Mouse (Mus musculus): ENCODE results near the gene Nr5a1. TPM values are rescaled to one million over a fixed set of nuclear protein-coding genes. Genes with fewer than 3 reads are reported as not detected.
A peak's percentile ranks its signal among the peaks of the same experiment; 100 is the strongest.

Gene Nr5a1
- polyA plus RNA-seq, 1 experiment, result not detected

DNA sequence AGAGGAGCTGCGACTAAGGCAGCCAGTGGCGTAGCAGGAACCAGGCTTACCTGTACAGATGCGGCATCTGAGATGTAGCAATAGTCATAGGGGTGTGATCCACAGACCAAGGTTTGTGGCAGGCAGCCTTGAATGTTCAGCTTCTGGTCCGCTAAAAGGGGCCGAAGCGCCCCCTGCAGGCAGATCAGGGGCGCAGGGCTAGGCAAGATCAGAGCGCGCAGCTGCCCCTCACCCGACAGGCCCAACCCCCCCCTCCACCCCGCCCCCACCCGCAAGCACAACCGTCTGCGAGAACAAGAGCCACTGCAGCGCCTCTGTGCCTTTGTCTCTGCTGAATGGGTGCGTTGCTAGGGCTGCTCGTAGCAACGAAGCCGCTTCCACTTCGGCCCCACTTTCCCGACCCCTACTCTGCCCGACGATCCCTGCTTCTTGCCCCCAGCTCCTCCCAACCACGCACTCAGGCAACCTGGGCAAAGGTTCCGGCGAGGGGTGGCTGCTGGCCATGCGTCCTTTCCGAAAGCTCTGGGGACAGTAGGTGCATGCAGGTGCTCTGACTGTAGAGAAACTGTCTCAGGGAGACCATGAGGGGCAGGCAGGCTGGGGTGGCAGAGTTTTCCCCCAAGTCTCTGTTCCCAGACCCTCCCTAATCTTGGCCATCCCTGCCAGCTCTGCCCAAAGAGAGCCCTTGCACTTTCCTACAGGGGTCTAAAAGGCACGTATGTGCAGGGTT lies 25.4 kb downstream of the Nr5a1 start:
- Histone ChIP-seq H3K27ac (ENCODE audit: insufficient read depth, low read depth, low read length) (no peak overlapping the region), H3K4me1 (ENCODE audit: control insufficient read depth, insufficient read depth, low read length) (no peaks in the 10 kb centered on the region), H3K4me3 (ENCODE audit: insufficient read depth, low read length) (no peak overlapping the region)
- TF ChIP-seq POLR2A (IDR thresholded peaks at IDR 0.05; ENCODE audit: borderline replicate concordance, low read depth, low read length), result no peak
- TF ChIP-seq CTCF (IDR thresholded peaks at IDR 0.05; ENCODE audit: low read depth, low read length), result no peak

DNA sequence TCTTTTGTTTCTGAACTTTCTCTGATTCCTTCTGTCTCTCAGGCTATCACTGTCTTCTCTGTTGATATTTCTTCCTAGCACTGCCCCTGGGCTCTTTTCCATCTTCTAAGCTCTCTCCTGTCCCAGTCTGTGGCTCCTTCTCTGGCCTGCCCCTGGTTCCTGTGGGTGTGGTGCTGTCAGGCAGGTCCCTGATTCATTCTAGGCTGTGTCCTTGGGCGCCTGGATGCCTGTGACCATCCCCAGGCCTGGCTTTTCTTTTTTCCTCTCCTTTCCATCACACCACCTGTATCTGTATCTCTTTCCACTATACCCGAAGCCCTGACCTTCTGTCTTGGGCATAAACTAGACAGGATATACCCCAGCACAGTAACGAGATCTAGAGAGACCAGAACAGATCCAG lies 28.6 kb downstream of the Nr5a1 start:
- Histone ChIP-seq H3K4me3 (ENCODE audit: insufficient read depth, low read length) (no peak overlapping the region), H3K27ac (ENCODE audit: insufficient read depth, low read depth, low read length) (no peak overlapping the region)
- TF ChIP-seq CTCF (IDR thresholded peaks at IDR 0.05; ENCODE audit: low read depth, low read length), result no peak
- TF ChIP-seq POLR2A (IDR thresholded peaks at IDR 0.05; ENCODE audit: borderline replicate concordance, low read depth, low read length), result no peak

DNA sequence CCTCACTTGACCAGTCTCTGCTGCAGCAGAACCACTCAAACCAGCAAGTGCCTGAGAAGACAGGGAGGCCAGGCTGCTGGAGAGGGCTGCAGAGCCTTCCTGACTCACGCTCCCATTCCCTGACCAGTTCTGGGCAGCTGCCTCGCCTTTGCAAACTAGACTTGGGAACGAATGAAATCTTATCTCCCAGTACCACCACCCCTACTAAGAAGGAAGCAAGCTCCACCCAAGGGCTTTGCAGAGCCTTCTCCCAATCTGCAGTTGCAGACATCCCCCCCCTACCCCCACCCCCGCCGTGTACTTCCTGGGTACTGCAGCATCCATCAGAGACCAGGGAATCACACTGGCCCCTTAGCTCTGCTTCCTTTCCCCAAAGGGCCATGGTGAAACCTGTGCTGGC lies 31.3 kb downstream of the Nr5a1 start:
- TF ChIP-seq CTCF (IDR thresholded peaks at IDR 0.05; ENCODE audit: low read depth, low read length), result no peak
- TF ChIP-seq POLR2A (IDR thresholded peaks at IDR 0.05; ENCODE audit: borderline replicate concordance, low read depth, low read length), result no peak
- Histone ChIP-seq H3K4me1 (ENCODE audit: control insufficient read depth, insufficient read depth, low read length) (no peaks in the 10 kb centered on the region), H3K4me3 (ENCODE audit: insufficient read depth, low read length) (no peak overlapping the region), H3K27ac (ENCODE audit: insufficient read depth, low read depth, low read length) (no peak overlapping the region)

More for the DNA sequence above, 28.6 kb downstream of the Nr5a1 start:
- no peaks in the 10 kb centered on the region for H3K4me1 ChIP-seq (ENCODE audit: control insufficient read depth, insufficient read depth, low read length)

DNA sequence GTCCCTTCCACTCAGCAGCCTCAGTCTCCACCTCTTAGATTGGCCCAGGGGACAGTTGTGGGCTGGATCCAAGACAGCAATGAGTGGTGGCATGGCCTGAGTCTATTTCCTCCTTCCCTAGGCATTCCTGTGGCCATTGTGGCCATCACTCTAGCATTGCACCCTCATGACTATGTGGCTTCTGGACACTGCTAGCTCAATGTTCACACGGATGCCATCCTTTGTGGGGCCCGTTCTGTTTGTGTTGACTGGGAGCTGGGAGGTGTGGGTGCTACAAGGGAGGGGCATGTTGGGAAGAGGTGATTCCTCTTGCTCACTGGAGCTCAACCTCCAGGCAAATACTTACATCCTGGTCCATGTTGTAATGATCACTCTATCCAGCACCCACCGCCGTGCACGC lies 32.1 kb downstream of the Nr5a1 start:
- no peak overlapping the region for H3K27ac ChIP-seq (ENCODE audit: insufficient read depth, low read depth, low read length)
- TF ChIP-seq CTCF (IDR thresholded peaks at IDR 0.05; ENCODE audit: low read depth, low read length), result no peak
- H3K4me3 ChIP-seq (ENCODE audit: insufficient read depth, low read length), result no peak overlapping the region
- H3K4me1 ChIP-seq (ENCODE audit: control insufficient read depth, insufficient read depth, low read length), result no peaks in the 10 kb centered on the region

DNA sequence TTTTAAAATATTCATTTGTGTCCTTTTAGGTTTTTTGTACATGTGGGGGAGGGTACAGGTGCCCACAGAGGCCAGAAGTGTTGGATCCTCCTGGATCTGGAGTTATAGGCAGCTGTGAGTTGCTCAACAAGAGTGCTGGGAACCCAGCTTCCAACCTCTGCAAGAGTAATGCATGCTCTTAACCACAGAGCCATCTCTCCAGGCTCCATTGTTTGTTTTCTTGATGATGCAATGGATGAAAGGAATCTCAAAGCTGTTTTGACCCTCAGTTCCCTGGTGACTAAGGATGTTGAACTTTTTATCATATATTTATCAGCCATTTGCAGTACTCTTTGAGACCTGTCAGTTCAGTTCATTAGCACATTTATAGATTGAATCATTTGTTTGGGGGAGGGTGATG lies 35.4 kb downstream of the Nr5a1 start:
- Histone ChIP-seq H3K4me3 (ENCODE audit: insufficient read depth, low read length) (no peak overlapping the region), H3K4me1 (ENCODE audit: control insufficient read depth, insufficient read depth, low read length) (no peaks in the 10 kb centered on the region), H3K27ac (ENCODE audit: insufficient read depth, low read depth, low read length) (no peak overlapping the region)
- TF ChIP-seq CTCF (IDR thresholded peaks at IDR 0.05; ENCODE audit: low read depth, low read length) (no peak), POLR2A (IDR thresholded peaks at IDR 0.05; ENCODE audit: borderline replicate concordance, low read depth, low read length) (no peak)

DNA sequence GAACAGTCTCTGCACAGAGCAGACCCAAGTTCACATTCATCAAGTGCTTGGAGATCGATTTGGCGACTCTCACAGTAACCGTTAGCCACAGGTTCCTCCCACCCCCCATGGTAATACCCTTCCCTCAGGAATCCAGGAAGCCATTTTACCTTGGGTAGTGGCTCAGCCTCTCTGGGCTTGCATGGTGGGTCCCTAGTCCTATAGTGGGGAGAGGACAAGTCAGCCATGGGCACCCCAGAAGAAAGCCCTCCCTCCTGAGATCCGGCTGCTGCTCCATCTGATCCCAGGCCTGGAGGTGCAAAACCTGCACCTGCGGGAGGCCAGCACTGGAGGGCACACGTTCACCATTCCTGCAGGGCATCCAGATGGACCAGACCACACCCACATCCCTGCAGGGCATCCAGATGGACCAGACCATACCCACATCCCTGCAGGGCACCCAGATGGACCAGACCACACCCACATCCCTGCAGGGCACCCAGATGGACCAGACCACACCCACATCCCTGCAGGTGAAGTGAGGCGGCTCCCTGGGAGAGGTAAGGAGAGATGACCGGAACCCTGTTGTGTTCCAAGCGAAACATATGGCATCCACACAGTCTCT lies 38.9 kb downstream of the Nr5a1 start:
- Histone ChIP-seq H3K4me3 (ENCODE audit: insufficient read depth, low read length) (no peak overlapping the region), H3K4me1 (ENCODE audit: control insufficient read depth, insufficient read depth, low read length) (no peaks in the 10 kb centered on the region), H3K27ac (ENCODE audit: insufficient read depth, low read depth, low read length) (no peak overlapping the region)
- TF ChIP-seq POLR2A (IDR thresholded peaks at IDR 0.05; ENCODE audit: borderline replicate concordance, low read depth, low read length), result no peak
- TF ChIP-seq CTCF (IDR thresholded peaks at IDR 0.05; ENCODE audit: low read depth, low read length), result no peak

DNA sequence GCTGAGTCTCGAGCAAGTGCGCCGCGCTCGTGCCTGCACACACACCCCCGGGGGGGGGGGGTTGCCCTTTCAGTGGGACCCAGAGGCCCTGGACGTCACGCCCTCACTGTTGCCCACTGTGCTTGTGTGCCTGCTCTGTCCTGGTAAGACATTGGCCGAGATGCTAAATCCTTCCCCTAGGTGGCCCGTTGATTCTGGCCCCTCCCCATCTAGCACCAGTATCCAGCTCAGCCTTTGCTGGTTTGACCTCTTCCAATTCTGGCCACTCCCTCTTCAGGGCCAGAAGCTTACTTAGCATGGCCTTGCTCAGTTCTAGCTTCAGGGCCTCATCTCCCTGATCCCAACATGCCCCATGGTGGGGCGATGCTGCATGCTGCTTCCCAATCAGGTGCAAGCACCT lies 41.8 kb downstream of the Nr5a1 start:
- Histone ChIP-seq H3K4me1 (ENCODE audit: control insufficient read depth, insufficient read depth, low read length) (no peaks in the 10 kb centered on the region), H3K4me3 (ENCODE audit: insufficient read depth, low read length) (no peak overlapping the region), H3K27ac (ENCODE audit: insufficient read depth, low read depth, low read length) (no peak overlapping the region)
- TF ChIP-seq POLR2A (IDR thresholded peaks at IDR 0.05; ENCODE audit: borderline replicate concordance, low read depth, low read length) (no peak), CTCF (IDR thresholded peaks at IDR 0.05; ENCODE audit: low read depth, low read length) (no peak)

DNA sequence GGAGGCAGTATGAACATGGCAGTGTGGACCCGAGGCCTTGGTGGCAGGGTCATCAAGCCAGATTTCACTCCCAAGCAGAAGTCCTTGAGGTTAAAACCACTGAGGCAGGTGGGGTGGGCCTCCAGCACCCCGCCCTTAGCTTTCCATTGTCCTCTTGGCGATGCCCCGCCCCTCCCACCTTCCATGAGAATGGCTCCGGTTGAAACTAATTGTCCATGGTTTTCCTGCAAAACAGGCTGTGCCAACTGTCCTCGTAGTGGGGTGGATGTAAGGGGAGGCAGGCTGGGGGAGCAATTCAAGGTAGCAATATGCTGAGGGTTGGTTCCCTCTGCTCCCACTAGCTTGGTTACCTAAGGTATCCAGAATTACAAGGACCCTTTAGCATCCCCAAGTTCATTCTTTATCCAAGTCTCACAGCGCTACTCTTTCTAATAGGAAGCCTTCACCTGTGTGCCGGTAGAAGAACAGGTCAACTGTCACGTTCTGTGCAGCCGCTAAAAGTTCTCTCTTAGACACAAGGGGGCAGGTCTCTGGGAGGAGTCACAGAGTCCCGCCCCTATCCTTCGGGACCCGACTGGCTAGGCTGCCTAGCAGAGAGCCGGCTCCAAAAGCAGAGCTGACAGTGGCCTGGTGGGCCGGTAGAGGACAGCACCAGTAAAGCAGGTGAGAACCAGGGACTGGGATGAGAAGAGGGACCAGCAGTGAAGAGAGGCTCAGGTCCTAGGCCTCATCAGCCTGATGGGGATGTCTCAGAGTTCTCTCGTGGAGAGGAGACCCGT lies 45.4 kb downstream of the Nr5a1 start:
- Histone ChIP-seq H3K4me3 (ENCODE audit: insufficient read depth, low read length) (no peak overlapping the region), H3K27ac (ENCODE audit: insufficient read depth, low read depth, low read length) (no peak overlapping the region), H3K4me1 (ENCODE audit: control insufficient read depth, insufficient read depth, low read length) (no peaks in the 10 kb centered on the region)
- TF ChIP-seq CTCF (IDR thresholded peaks at IDR 0.05; ENCODE audit: low read depth, low read length) (no peak), POLR2A (IDR thresholded peaks at IDR 0.05; ENCODE audit: borderline replicate concordance, low read depth, low read length) (no peak)

DNA sequence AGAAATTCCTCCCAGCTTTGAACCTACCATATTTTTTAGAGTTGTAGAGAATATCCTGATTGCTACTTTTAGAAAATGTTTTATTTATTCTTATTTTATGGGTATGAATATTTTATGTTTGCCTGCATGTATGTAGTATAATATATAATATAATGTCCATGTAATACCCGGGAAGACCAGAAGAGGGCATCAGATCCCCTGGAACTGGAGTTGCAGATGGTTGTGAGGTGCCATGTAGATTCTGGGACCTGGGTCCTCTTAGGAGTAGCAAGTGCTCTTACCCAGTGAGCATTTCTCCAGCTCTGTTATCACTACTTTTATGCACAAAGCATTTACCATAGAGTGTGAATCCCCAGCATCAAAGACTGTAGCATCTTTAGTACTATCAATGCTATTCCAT lies 52.9 kb downstream of the Nr5a1 start:
- TF ChIP-seq POLR2A (IDR thresholded peaks at IDR 0.05; ENCODE audit: borderline replicate concordance, low read depth, low read length) (no peak), CTCF (IDR thresholded peaks at IDR 0.05; ENCODE audit: low read depth, low read length) (peak; percentile 30; the same call in 1 of the 2 replicates)

DNA sequence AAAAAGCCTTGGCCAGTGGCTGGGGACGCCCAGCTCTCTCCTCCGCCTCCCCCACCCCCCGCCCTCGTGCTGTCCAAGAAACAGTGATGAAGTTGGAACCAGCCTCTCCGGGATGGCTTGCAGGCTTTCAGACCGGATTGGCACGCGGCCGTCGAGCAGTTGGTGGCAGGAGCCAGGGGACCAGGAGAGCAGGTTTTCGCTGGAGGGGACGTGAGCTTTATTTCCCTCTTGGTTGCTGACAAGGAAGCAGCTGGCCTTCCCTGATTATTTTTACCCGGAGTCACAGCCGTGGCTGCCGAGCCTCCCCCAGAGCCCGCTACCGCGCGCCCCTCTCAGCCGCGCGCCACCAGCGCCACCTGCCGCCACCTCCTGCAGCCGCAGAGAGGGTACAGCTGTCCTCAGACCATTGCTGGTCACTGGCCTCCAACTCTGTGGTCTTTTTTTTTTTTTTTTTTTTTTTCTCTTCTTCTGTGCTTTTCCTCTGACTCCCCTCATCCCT lies 56.0 kb downstream of the Nr5a1 start:
- H3K4me1 ChIP-seq (ENCODE audit: control insufficient read depth, insufficient read depth, low read length), result no peaks in the 10 kb centered on the region
- TF ChIP-seq POLR2A (IDR thresholded peaks at IDR 0.05; ENCODE audit: borderline replicate concordance, low read depth, low read length), result no peak
- TF ChIP-seq CTCF (IDR thresholded peaks at IDR 0.05; ENCODE audit: low read depth, low read length), result no peak
- H3K27ac ChIP-seq (ENCODE audit: insufficient read depth, low read depth, low read length), result no peak overlapping the region
- H3K4me3 ChIP-seq (ENCODE audit: insufficient read depth, low read length), result peak overlapping the region; percentile 53

More for the DNA sequence above, 52.9 kb downstream of the Nr5a1 start:
- no peak overlapping the region for H3K27ac ChIP-seq (ENCODE audit: insufficient read depth, low read depth, low read length)
- no peaks in the 10 kb centered on the region for H3K4me1 ChIP-seq (ENCODE audit: control insufficient read depth, insufficient read depth, low read length)
- no peak overlapping the region for H3K4me3 ChIP-seq (ENCODE audit: insufficient read depth, low read length)
